Mouse (Mus musculus): ENCODE measurements around the gene Clec4g.

- TF ChIP-seq CTCF (IDR thresholded peaks at IDR 0.05; ENCODE audit: low read depth, low read length) (no peak), TAL1 (conservative IDR thresholded peaks at IDR 0.05; ENCODE audit: low read depth, low read length) (no peak), GATA1 (IDR thresholded peaks at IDR 0.05; ENCODE audit: borderline replicate concordance, low read length) (no peak)
Measured at GRCm38 (mm10) chr8:3685422-3685821, 35.0 kb downstream of the Clec4g start.

All from G1E (cell line).